Mouse (Mus musculus): ENCODE data around the gene H6pd. TPM values are rescaled to one million over a fixed set of nuclear protein-coding genes. Genes with fewer than 3 reads are reported as not detected.
A peak's percentile ranks its signal among the peaks of the same experiment; 100 is the strongest.

H6pd gene
- total and polyA plus RNA-seq, 3 experiments, result 6.9 to 10.8 TPM; not detected in 1

DNA sequence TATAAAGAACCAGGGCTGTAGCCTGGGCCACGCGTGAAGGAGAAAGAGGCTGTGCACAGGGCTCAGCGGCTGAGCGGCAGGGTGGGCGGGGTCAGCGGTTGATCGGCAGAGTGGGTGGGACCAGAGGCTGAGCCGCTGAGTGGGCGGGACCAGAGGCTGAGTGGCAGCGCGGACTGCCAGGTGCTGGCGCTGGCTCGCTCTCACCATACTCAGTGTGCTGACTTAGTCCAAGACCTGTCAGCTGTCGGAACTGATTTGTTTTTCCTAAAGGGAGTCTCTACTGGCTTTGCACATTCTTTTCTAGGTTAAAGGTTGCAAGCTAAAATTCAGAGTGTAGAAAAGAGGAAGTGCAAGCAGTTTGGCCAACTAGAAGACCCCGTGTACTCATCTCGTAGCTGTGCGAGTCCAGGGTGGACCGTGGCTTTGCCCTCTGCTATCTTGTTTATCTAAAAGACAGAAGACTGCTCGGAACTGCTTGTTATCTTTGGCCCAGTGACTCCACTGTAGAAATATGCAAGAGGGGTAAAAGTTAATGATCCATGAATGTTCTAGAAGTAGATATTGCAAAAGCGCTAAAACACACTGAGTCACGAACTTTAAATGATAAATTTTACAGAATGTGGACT is 19.8 kb downstream of the H6pd start:
- peak overlapping the region; percentile 37; the same call in 1 of the 2 replicates for H3K9ac ChIP-seq (ENCODE audit: control insufficient read depth, low read depth, low read length, poor library complexity, severe bottlenecking)
- peak overlapping the region; percentile 47 for H3K27ac ChIP-seq (ENCODE audit: control insufficient read depth, low read depth, low read length)
- TF ChIP-seq RCOR1 (IDR thresholded peaks at IDR 0.05; ENCODE audit: low read depth, low read length) (0 out of 2 replicates have a peak, but pooled peaks have one; percentile 26), ETS1 (IDR thresholded peaks at IDR 0.05; ENCODE audit: low read depth, low read length) (peak; percentile 63; the same call in 1 of the 2 replicates), SIN3A (IDR thresholded peaks at IDR 0.05; ENCODE audit: low read length) (no peak; the same call in 1 of the 2 replicates), TBP (IDR thresholded peaks at IDR 0.05; ENCODE audit: low read depth, low read length) (no peak), TAL1 (IDR thresholded peaks at IDR 0.05; ENCODE audit: low read length) (peak; percentile 34; the same call in 1 of the 2 replicates), RAD21 (IDR thresholded peaks at IDR 0.05; ENCODE audit: low read depth, low read length) (no peak), ZMIZ1 (IDR thresholded peaks at IDR 0.05; ENCODE audit: low read depth, low read length) (no peak), MYC (IDR thresholded peaks at IDR 0.05; ENCODE audit: low read depth, low read length) (no peak), BHLHE40 (IDR thresholded peaks at IDR 0.05; ENCODE audit: borderline replicate concordance, low read depth, low read length) (no peak), ZNF384 (IDR thresholded peaks at IDR 0.05; ENCODE audit: low read depth, low read length) (no peak), EP300 (IDR thresholded peaks at IDR 0.05; ENCODE audit: low read depth in 1 of 2, low read length in 2 of 2) (peak in 1 of 2 experiments; percentile 47; a peak in 1 of 4 replicates), GATA1 (IDR thresholded peaks at IDR 0.05; ENCODE audit: low read depth, low read length) (peak; percentile 68), E2F4 (IDR thresholded peaks at IDR 0.05; ENCODE audit: borderline replicate concordance, low read depth, low read length) (no peak), MEF2A (IDR thresholded peaks at IDR 0.05; ENCODE audit: extremely low read depth, insufficient replicate concordance, low read depth, low read length, poor library complexity, severe bottlenecking) (no peak), MXI1 (IDR thresholded peaks at IDR 0.05; ENCODE audit: low read depth, low read length) (0 out of 2 replicates have a peak, but pooled peaks have one; percentile 31)
- peak overlapping the region; percentile 2 to 24 for H3K4me3 ChIP-seq (ENCODE audit: control insufficient read depth in 1 of 2, insufficient read depth in 1 of 2, low read depth in 2 of 2, low read length in 2 of 2)
- peaks cover 2 to 20% of the 10 kb centered on the region in 2 experiments for H3K4me1 ChIP-seq (ENCODE audit: control insufficient read depth in 1 of 2, insufficient read depth in 2 of 2, low read length in 2 of 2)
- peak; percentile 86 for DNase-seq (ENCODE audit: low read depth, low spot score)
- H3K9me3 ChIP-seq (replicated peaks; ENCODE audit: insufficient read depth, low read length), result no peaks in the 10 kb centered on the region
- H3K27me3 ChIP-seq (ENCODE audit: control insufficient read depth in 1 of 2, insufficient read depth in 2 of 2, low read length in 2 of 2), result no peaks in the 10 kb centered on the region
- H3K79me2 ChIP-seq (ENCODE audit: control insufficient read depth, insufficient read depth, low read length, poor library complexity), result no peaks in the 10 kb centered on the region
- H3K36me3 ChIP-seq (ENCODE audit: control insufficient read depth in 1 of 2, insufficient read depth in 2 of 2, low read length in 2 of 2), result peaks cover 0 to 16% of the 10 kb centered on the region in 2 experiments; a peak in 2 of 4 replicates

DNA sequence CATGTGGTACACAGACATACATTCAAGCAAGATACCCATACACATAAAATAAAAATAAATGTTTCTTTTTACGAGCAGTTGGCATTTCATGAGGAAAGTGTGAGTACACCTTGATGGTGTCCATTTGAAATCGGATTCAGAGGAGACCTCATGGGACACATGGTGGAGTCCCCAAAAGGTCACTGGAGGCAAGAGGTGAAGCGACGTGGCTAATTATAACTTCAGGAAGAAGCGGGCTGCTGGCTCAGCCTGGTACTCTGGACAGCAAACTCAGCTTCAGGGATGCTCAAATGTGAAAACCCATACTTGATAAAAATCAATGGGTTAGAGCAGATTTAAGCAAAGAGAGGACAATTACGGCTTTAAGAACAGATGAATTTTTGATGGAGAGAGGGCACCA is 20.5 kb downstream of the H6pd start:
- Histone ChIP-seq H3K9ac (ENCODE audit: control insufficient read depth, low read depth, low read length, poor library complexity, severe bottlenecking) (no peak overlapping the region), H3K9me3 (replicated peaks; ENCODE audit: insufficient read depth, low read length) (no peaks in the 10 kb centered on the region), H3K79me2 (ENCODE audit: control insufficient read depth, insufficient read depth, low read length, poor library complexity) (no peaks in the 10 kb centered on the region), H3K4me1 (ENCODE audit: control insufficient read depth in 1 of 2, insufficient read depth in 2 of 2, low read length in 2 of 2) (peaks cover 2 to 20% of the 10 kb centered on the region in 2 experiments), H3K36me3 (ENCODE audit: control insufficient read depth in 1 of 2, insufficient read depth in 2 of 2, low read length in 2 of 2) (peaks cover 0 to 16% of the 10 kb centered on the region in 2 experiments; a peak in 2 of 4 replicates), H3K4me3 (ENCODE audit: control insufficient read depth in 1 of 2, insufficient read depth in 1 of 2, low read depth in 2 of 2, low read length in 2 of 2) (no peak overlapping the region), H3K27me3 (ENCODE audit: control insufficient read depth in 1 of 2, insufficient read depth in 2 of 2, low read length in 2 of 2) (no peaks in the 10 kb centered on the region), H3K27ac (ENCODE audit: control insufficient read depth, low read depth, low read length) (no peak overlapping the region)
- DNase-seq (ENCODE audit: low read depth, low spot score), result no peak
- TF ChIP-seq ZC3H11A (IDR thresholded peaks at IDR 0.05; ENCODE audit: low read depth, low read length) (no peak), USF1 (IDR thresholded peaks at IDR 0.05; ENCODE audit: low read depth, low read length) (no peak), POLR2AphosphoS5 (IDR thresholded peaks at IDR 0.05; ENCODE audit: borderline replicate concordance, low read depth, low read length) (no peak), ZMIZ1 (IDR thresholded peaks at IDR 0.05; ENCODE audit: low read depth, low read length) (no peak)
